Mouse (Mus musculus) spleen, adult 18-20 months (tissue): ENCODE measurements around the gene Irgm2.
"Not testable (repeated sequence)": the region's sequence is repeated elsewhere in the genome, so short reads cannot be mapped to it uniquely, and the experiment has no call there.

Experiments used
- DNase-seq, 2 experiments: peaks; one replicate each; pipeline ENCODE4 v3.0.0; 2022; ENCODE audit warnings: mixed read lengths in 2 of 2

Irgm2 gene

DNA sequence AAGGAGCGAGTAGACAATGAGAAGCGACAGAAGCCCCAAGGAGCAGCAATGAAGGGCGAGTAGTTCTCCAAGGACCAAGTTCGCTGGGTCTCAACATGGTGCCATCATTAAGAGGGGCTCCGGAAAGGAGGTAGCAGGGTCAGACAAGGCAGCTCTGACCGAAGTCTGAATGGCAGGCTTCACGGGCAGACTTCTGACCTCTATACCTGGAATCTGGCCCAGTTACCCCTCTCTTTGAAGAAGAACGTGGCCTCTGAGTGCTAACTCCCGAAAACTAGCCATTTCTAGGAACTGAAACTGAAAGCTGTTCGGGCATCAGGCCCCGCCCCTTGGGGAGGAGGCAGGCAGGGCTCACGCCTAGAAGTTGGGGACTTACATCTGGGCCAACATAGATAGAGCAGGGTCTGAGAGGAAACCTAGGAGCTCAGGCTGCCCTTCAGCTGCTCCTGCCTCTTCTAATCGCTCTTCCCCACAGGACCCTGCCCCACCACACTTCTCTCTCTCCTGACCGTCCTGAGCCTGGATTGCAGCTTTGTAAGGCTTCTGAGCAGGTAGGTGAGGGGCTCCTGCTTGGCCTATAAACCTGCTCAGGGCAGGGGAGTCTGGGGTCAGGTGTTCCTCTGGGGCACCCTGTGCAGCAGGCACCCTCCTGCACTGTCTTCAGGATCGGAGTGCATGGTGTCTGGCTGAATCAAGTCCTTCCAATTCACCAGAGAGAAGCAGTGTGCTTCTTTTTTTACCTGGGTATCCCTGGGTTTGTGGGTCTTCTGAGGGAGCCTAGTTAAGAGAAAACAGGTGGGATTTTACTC is at the start of gene Irgm2, which contains the start of gene Igtp:
Irgm2 (plus strand) TSS at position 390 of the 809 bp plus-strand sequence.
Igtp (plus strand) TSS at position 328 of the 809 bp plus-strand sequence.
- DNase-seq: peak; percentile 82 to 90

DNA sequence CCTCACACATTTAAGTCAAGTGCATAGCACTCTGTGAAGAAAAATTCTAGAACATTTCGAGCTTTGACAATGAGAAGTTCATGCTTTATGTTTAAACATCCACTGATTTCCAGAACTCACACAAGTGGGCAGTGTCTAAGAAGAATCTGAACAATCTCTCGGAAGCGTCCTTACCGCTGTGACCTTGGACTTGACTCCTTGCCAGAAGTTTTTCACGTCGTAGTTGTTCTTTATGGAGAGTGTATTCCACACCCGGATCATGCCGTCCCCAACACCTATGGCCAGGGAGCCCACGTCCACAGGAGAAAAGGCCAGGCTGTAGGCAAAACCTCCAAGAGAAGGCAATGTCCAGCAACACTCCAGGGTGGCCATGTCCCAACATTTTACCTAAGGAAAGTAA is 44.0 kb upstream of the Irgm2 start:
- DNase-seq: no peak

DNA sequence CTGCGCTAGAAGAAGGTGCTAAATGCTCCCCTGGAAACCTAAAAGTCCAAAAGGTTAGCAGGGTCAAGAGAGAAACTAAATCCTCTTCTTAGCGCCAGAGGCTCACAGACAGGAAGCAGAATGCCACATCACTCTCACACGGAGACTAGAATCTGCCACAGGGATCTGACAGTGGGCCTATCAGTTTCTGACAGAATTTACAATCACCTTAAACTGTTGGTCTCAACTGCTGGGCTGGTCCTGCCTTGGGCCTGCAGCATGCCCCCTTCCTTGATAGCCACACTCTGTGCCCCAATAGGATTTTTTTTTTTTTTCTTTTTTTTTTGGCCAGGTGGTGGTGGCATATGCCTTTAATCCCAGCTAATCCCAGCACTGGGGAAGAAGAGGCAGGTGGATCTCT is 42.5 kb upstream of the Irgm2 start:
- no peak for DNase-seq

DNA sequence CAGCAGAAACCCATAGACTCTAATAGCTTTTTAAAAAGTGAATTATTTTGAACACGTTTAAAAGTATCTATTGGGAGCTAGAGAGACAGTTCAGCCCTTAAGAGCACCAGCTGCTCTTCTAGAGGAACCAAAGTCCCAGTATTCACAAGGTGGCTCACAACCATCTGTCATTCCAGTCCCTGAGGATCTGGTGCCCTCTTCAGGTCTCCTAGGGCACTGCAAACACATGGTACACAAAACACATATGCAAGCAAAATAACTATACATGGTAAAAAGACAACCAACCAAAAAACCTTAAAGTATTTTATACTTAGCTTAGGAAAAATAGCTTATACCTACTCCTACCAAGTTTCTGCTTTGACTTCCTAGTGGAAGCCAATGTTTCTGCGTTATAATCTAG is 34.3 kb upstream of the Irgm2 start:
- no peak for DNase-seq

DNA sequence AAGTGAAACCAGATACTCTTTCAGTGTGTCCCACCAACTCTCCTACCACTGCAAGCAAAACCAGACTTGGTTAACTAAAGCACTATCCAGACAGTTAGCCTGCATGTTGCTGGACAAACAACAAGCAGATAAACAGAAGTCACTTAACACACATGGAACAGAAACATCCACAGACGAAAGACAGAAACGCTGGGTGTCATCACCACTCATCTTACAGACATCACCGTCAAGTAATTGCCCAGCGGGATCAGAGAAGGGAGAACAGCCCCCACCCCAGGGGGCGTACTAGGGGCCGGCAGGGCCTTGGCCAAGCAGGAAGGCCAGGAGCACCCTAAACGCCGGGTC is 31.6 kb upstream of the Irgm2 start:
- DNase-seq: no peak

GRCm38 (mm10) chr11:58168167-58168915 is 31.1 kb upstream of the Irgm2 start, which contains the start of gene Gemin5:
TSS of gene Gemin5 (minus strand) at chr11:58168539.
- DNase-seq: peak; percentile 73 to 87

- no peak for DNase-seq
These were observed 29.8 kb upstream of the Irgm2 start for GRCm38 (mm10) chr11:58169666-58170065.

DNA sequence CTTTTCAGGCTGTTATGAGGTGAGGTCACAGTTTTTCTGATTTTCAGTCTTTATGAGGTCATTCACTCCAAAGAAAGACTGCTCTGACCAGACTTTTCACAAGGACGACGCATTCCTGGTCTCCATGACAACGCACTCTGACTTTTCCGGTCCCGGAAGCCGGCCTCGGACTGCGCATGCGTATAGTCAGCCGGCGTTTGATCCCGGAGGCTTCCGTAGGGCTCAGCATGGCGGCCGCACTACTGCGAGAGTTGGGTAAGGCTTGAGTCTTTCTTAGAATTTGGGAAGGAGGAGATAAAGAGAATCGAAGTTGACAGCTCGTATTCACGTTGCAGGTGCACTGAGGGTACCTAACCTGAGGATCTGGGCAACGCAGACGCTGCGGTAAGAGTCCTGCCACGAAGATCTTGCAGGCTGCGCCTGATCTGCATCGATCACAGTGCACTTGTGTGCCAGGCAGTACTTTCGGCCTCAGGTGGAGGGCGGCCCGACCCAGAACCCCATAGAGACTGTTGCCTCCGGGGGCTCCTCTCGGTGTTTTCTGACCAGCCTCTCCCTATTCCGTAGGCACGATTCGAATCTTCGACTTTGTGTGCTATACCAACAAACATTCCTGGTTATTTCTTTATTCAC is 27.8 kb upstream of the Irgm2 start, which contains the start of gene Mrpl22:
Mrpl22 (plus strand) TSS at position 203 of the 633 bp plus-strand sequence.
- DNase-seq: peak; percentile 87 to 93

DNA sequence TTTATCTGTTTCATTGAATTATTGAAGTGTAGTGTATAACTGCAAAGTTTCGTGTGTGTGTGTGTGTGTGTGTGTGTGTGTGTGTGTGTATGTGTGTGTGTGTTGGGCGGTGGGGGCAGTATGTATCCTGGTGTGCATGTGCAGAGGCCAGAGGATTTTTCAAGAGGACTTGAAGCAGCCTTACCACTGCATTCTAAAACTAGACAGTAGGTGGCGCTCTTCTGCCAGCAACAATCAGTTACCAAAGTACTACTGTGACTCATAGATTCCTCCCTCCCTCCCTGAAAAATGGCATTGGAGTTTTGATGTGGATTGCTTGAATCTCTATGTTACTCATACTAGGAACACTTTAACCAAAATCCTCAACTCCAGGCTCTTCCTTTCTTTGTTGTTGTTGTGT is 19.9 kb upstream of the Irgm2 start:
- DNase-seq: peak; percentile 29 to 66

- DNase-seq: not testable (repeated sequence)
These were observed 19.4 kb upstream of the Irgm2 start for GRCm38 (mm10) chr11:58179986-58180385.

GRCm38 (mm10) chr11:58180756-58181155 is 18.7 kb upstream of the Irgm2 start:
- DNase-seq: no peak

- DNase-seq: peak in 1 of 2 experiments; percentile 40
These were observed 15.8 kb upstream of the Irgm2 start for GRCm38 (mm10) chr11:58183579-58183978.

DNA sequence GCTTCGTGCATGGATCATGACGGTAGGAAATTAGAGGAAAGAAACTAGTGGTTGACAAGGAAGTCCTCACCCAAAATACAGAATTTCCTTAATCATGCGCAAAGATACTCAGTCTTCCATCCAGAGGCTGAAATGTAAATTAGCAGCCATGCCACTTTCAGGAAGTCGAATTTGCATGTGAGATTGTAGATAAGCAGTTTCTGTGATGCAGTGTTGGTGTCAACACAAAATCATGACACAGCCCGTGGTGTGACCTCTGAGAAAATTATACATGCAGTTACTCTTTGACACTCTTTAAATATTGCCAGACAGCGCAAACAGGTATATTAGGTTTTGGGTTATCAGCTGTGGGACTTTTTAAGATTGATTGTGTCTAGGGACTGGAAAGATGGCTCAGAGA is 9.7 kb upstream of the Irgm2 start:
- no peak for DNase-seq

GRCm38 (mm10) chr11:58193326-58193725 is 6.1 kb upstream of the Irgm2 start:
- DNase-seq: no peak

DNA sequence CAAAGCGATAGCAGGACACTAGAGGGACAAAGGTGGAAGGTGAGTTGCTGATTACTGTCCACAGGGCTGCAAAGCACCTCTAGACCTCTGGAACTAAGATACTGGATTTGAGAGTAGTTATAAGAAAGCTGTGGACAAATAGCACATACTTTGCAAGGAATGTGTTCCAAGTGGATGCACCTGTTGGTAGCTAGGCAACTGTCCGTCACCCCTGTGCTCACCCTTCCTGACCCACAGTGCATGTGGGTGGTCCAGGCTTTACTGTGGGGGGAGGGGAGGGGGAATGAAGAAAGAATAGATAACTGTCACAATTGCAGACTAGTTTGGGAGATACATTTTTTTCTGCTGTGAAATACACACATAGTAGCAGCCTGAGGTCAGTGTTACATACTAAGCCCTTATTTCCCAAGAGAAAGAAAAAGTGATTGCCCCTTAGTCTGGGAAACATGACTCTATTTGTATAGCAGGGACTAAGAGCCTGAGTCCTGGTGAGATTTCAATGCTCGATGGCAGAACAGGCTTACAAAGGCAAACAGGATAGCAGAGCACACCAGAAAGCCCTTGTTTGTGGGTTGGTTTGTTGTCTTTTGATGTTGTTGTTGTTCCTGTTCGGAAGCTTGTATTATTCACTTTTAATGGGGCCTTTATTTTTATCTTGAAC is 5.4 kb upstream of the Irgm2 start:
- no peak for DNase-seq

DNA sequence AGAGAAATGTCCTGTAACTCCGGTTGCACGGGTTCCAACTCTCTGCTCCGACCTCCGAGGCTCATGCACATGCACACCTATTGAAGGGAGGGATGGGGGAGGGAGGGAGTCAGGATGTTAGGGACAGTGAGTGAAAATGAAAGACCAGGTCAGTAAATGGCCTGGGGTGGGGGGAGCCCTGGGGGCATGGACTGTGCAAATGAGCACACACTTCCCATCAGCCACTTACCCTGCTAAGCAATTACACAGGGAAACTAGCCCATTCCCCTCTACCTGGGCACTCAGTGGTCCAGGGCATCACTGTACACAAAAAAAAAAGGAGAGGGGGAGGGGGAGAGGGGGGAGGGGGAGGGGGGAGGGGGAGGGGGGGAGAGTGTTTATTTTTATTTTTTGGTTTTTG is 755 bp upstream of the Irgm2 start:
- DNase-seq: no peak

GRCm38 (mm10) chr11:58200226-58200625 is 808 bp downstream of the Irgm2 start:
- DNase-seq: no peak

- DNase-seq: no peak
These were observed 1.6 kb downstream of the Irgm2 start for GRCm38 (mm10) chr11:58201052-58201451.

- DNase-seq: no peak
These were observed 11.0 kb downstream of the Irgm2 start for GRCm38 (mm10) chr11:58210321-58210886.

DNA sequence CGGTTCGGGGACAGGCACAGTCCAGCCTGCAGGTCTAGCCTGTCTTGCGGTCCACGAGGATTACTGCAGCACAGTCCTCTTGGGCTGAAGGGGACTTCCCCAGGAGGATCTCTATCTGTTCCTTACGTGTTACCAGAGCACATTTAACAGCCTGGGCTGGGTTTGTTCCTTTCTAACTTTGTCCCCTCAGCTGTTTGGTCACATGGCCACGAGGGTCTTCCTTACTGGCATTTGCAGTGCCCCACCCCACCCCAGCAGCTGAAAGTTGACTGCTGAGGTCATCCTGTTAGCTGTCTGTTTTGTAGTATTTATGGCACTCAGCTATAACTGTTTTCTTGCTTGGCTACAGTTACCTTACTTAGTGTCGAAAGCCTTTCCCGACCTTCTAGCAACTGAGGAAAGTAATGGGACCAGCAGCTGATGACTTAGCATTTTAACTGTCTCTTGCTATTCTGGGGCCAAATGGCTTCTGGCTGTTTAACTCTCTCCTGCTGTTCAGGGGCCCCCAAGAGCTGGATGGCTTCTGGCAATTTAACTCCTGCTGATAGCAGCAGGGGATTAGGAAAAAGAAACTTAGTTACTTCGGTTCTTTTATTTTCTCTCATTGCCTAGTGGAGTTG is 11.8 kb downstream of the Irgm2 start:
- no peak for DNase-seq

DNA sequence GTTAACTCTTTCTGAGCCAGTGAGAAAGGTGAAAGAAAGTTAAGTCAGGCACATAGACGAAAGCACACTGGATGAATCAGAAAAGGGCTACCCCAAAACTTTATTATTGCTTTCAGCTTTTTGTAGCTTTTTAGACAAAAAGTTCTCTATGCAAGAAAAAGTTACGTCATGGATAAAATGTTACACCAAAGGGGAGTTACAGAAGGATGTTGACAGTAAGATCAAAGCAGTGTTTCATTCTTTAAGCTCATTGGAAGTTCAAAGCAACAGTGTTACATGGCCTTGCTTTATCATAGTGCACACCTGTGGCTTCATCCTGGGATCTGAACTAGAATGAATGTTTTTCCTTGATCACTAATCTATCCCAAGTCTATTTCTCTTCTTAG is 12.3 kb downstream of the Irgm2 start:
- no peak for DNase-seq
